Mouse (Mus musculus): ENCODE results near the gene Sbk2. TPM values are rescaled to one million over a fixed set of nuclear protein-coding genes. Genes with fewer than 3 reads are reported as not detected.

Gene Sbk2
- total and polyA plus RNA-seq, 3 experiments: 0.10 to 0.30 TPM; not detected in 1

DNA sequence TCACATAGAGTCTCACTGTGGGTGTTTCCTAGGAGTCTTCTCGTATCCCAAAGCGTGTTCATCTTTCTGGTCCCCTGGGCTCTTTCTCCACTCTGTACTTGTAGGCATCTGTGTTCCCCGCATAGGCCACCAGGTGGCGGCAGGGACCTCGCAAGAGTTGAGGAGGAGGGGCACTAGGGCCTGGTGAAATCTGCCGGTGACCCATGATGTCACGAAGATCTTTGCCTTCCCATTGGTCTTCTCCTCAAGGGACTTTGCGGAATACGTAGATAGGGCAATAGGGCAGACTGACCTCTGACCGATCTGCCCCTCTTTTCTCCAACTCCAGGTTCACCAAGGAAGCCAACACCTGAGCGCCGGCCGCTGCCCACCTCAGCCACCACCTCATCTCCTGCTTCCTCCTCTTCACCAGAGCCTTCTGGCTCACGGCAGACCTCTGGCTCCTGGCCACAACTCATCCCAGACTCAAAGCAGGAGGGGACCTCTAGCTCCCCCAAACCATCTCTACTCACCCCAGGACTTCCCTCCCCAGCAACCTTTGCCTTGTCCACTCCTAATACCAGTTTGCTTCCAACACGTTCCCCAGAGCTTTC, 20.9 kb downstream of the Sbk2 start (continued):
- TF ChIP-seq ZMIZ1 (IDR thresholded peaks at IDR 0.05; ENCODE audit: low read depth, low read length) (no peak), JUN (IDR thresholded peaks at IDR 0.05; ENCODE audit: insufficient read depth, low read depth, low read length) (no peak), BHLHE40 (IDR thresholded peaks at IDR 0.05; ENCODE audit: low read depth, low read length) (peak; percentile 31; the same call in 1 of the 2 replicates), ELF1 (IDR thresholded peaks at IDR 0.05; ENCODE audit: low read depth, low read length) (peak; percentile 55), MXI1 (IDR thresholded peaks at IDR 0.05; ENCODE audit: low read depth, low read length) (no peak), SMC3 (IDR thresholded peaks at IDR 0.05; ENCODE audit: low read depth, low read length) (peak; percentile 98), POLR2AphosphoS2 (IDR thresholded peaks at IDR 0.05; ENCODE audit: low read depth, low read length) (no peak), MAFK (IDR thresholded peaks at IDR 0.05; ENCODE audit: insufficient replicate concordance, low read length) (no peak), RAD21 (IDR thresholded peaks at IDR 0.05; ENCODE audit: low read depth, low read length) (peak; percentile 85), HCFC1 (IDR thresholded peaks at IDR 0.05; ENCODE audit: low read depth, low read length) (peak; percentile 47), NRF1 (IDR thresholded peaks at IDR 0.05; ENCODE audit: low read depth, low read length) (peak; percentile 56; the same call in 1 of the 2 replicates), ZNF384 (IDR thresholded peaks at IDR 0.05; ENCODE audit: low read depth, low read length) (no peak), JUND (conservative IDR thresholded peaks at IDR 0.05; ENCODE audit: low read depth, low read length) (no peak; the same call in 1 of the 2 replicates), E2F4 (IDR thresholded peaks at IDR 0.05; ENCODE audit: insufficient replicate concordance, low read depth, low read length) (no peak)

DNA sequence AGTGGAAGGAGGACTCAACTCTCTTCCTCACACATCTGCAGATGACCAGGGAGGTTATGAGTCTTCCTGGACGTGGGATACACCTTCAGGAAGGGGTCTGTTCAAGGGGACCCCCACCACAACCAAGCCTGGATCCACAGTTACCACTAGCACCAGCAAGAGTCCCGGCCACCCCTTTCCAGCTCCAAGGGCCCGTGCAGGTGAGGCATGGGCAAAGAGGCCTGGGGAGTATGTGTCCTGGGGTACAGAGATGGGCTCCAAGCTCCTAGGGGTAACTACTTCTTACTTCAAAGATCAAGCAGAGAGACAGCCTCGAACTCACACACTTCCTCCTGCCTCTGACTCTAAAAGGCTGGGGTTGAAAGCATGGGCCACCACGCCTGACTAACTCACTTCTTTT, 21.5 kb downstream of the Sbk2 start:
- Histone ChIP-seq H3K4me1 (ENCODE audit: control insufficient read depth in 1 of 2, insufficient read depth in 2 of 2) (peaks cover 3 to 16% of the 10 kb centered on the region in 2 experiments; a peak in 3 of 4 replicates), H3K27ac (ENCODE audit: insufficient read depth, low read depth) (no peak overlapping the region), H3K79me2 (replicated peaks; ENCODE audit: control insufficient read depth, extremely low read depth, insufficient read depth, poor library complexity, severe bottlenecking) (no peaks in the 10 kb centered on the region), H3K27me3 (replicated peaks) (peaks cover 1% of the 10 kb centered on the region), H3K4me2 (ENCODE audit: insufficient read depth, low read depth, poor library complexity, severe bottlenecking) (no peak overlapping the region), H3K4me3 (replicated peaks in 1 of 3; ENCODE audit: low read depth in 2 of 3, low read length in 2 of 3, poor library complexity in 1 of 3) (no peak overlapping the region), H3K36me3 (replicated peaks in 1 of 2; ENCODE audit: control insufficient read depth in 1 of 2, insufficient read depth in 1 of 2, low read length in 1 of 2) (peaks cover 0 to 11% of the 10 kb centered on the region in 2 experiments), H3K9me3 (replicated peaks; ENCODE audit: low read length) (no peaks in the 10 kb centered on the region), H3K9ac (ENCODE audit: insufficient read depth, low read depth) (no peak overlapping the region)
- DNase-seq (ENCODE audit: extremely low read depth): no peak
- TF ChIP-seq HCFC1 (IDR thresholded peaks at IDR 0.05; ENCODE audit: low read depth, low read length) (no peak), TCF12 (IDR thresholded peaks at IDR 0.05; ENCODE audit: low read depth, low read length) (no peak), POLR2A (IDR thresholded peaks at IDR 0.05; ENCODE audit: low read depth, low read length) (no peak), RAD21 (IDR thresholded peaks at IDR 0.05; ENCODE audit: low read depth, low read length) (no peak), JUND (conservative IDR thresholded peaks at IDR 0.05; ENCODE audit: low read depth, low read length) (no peak)
- in situ Hi-C loops (cut with MboI; ENCODE audit: low pct_ligation_motif_present, low pct_unique_long_range_greater_than_20kb, low sequenced_read_pairs): loop anchor here (5.0 to 10.0 kb wide), 2 partner anchors 110 to 378 kb away; partner anchors contain the start of gene Zfp580
- dilution Hi-C loops (cut with MboI; ENCODE audit: extremely low pct_ligation_motif_present, extremely low pct_unique_long_range_greater_than_20kb, low sequenced_read_pairs): no loop called here

DNA sequence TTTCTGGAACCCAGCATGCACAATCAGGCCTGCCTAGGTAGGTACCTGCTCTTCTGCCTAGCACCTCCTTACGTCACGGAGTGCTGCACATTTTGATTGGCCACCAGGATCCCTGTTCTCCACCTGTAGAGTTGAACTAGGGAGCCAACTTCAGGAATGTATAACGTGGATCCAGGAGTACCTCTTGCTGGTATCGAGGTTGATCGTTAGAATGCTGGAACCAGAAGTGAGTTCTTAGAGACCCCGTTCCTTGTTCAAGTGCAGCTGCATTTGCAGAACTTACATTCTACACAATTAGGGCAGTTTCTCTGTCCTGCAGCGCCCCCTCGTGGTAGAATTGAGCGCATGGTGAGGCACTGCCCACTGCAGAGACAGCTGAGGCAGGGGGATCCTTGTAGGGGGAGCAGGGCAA, 24.1 kb downstream of the Sbk2 start:
- peak; percentile 84 for DNase-seq (ENCODE audit: extremely low read depth)
- H3K4me3 ChIP-seq (replicated peaks in 1 of 3; ENCODE audit: low read depth in 2 of 3, low read length in 2 of 3, poor library complexity in 1 of 3): no peak overlapping the region
- no peak overlapping the region for H3K9ac ChIP-seq (ENCODE audit: insufficient read depth, low read depth)
- no peaks in the 10 kb centered on the region for H3K79me2 ChIP-seq (replicated peaks; ENCODE audit: control insufficient read depth, extremely low read depth, insufficient read depth, poor library complexity, severe bottlenecking)
- TF ChIP-seq RAD21 (IDR thresholded peaks at IDR 0.05; ENCODE audit: low read depth, low read length) (peak; percentile 88), CHD2 (IDR thresholded peaks at IDR 0.05; ENCODE audit: low read length) (peak; percentile 86), TCF12 (IDR thresholded peaks at IDR 0.05; ENCODE audit: low read depth, low read length) (peak; percentile 26; the same call in 1 of the 2 replicates), SMC3 (IDR thresholded peaks at IDR 0.05; ENCODE audit: low read depth, low read length) (peak; percentile 75), UBTF (IDR thresholded peaks at IDR 0.05; ENCODE audit: low read depth, low read length) (no peak), NRF1 (IDR thresholded peaks at IDR 0.05; ENCODE audit: low read depth, low read length) (no peak), CTCF (conservative IDR thresholded peaks at IDR 0.05 in 1 of 2, IDR thresholded peaks at IDR 0.05 in 1 of 2; ENCODE audit: low read depth in 2 of 2, low read length in 2 of 2) (peak; percentile 70 to 91), ZKSCAN1 (IDR thresholded peaks at IDR 0.05; ENCODE audit: borderline replicate concordance, low read depth, low read length) (no peak)
- H3K36me3 ChIP-seq (replicated peaks in 1 of 2; ENCODE audit: control insufficient read depth in 1 of 2, insufficient read depth in 1 of 2, low read length in 1 of 2): peaks cover 0 to 11% of the 10 kb centered on the region in 2 experiments
- dilution Hi-C loops (cut with MboI; ENCODE audit: extremely low pct_ligation_motif_present, extremely low pct_unique_long_range_greater_than_20kb, low sequenced_read_pairs) (no loop called here), in situ Hi-C loops (cut with MboI; ENCODE audit: low pct_ligation_motif_present, low pct_unique_long_range_greater_than_20kb, low sequenced_read_pairs) (loop anchor here (5.0 to 10.0 kb wide), 2 partner anchors 112 to 375 kb away; partner anchors contain the start of gene Zfp580)
- no peaks in the 10 kb centered on the region for H3K27me3 ChIP-seq (replicated peaks)
- no peak overlapping the region for H3K4me2 ChIP-seq (ENCODE audit: insufficient read depth, low read depth, poor library complexity, severe bottlenecking)
- H3K4me1 ChIP-seq (ENCODE audit: control insufficient read depth in 1 of 2, insufficient read depth in 2 of 2): peaks cover 8 to 34% of the 10 kb centered on the region in 2 experiments
- no peaks in the 10 kb centered on the region for H3K9me3 ChIP-seq (replicated peaks; ENCODE audit: low read length)
- no peak overlapping the region for H3K27ac ChIP-seq (ENCODE audit: insufficient read depth, low read depth)
